Mouse (Mus musculus) urinary bladder, adult 18-20 months (tissue): ENCODE results near the gene Gm20422.
A peak's percentile ranks its signal among the peaks of the same experiment; 100 is the strongest.

Source experiments
- DNase-seq, 2 experiments: peaks; one replicate each; pipeline ENCODE4 v3.0.0; 2022; ENCODE audit warnings: low spot score in 2 of 2, mixed read lengths in 2 of 2

Gm20422 gene

GRCm38 (mm10) chr8:69774503-69775148 lies at the start of gene Gm20422:
TSS of gene Gm20422 (minus strand) at chr8:69774886.
- peak; percentile 82 to 86 for DNase-seq

GRCm38 (mm10) chr8:69822386-69823191 lies 47.9 kb upstream of the Gm20422 start, which contains the start of gene Lpar2:
TSS of gene Lpar2 (plus strand) at chr8:69822429.
- peak; percentile 59 to 63 for DNase-seq

- DNase-seq, result peak in 1 of 2 experiments; percentile 28
Measured at GRCm38 (mm10) chr8:69821971-69822385, 47.3 kb upstream of the Gm20422 start.

- DNase-seq, result no peak
Measured at GRCm38 (mm10) chr8:69820466-69820865, 45.8 kb upstream of the Gm20422 start.

GRCm38 (mm10) chr8:69815396-69815795 lies 40.7 kb upstream of the Gm20422 start:
- no peak for DNase-seq

- no peak for DNase-seq
Measured at GRCm38 (mm10) chr8:69814881-69815280, 40.2 kb upstream of the Gm20422 start.

GRCm38 (mm10) chr8:69809820-69810219 lies 35.1 kb upstream of the Gm20422 start:
- DNase-seq, result no peak

- no peak for DNase-seq
Measured at GRCm38 (mm10) chr8:69808864-69809403, 34.2 kb upstream of the Gm20422 start.

GRCm38 (mm10) chr8:69808094-69808863 lies 33.6 kb upstream of the Gm20422 start, which contains the start of gene Gmip:
TSS of gene Gmip (plus strand) at chr8:69808679.
- DNase-seq, result peak; percentile 74 to 81

- no peak for DNase-seq
Measured at GRCm38 (mm10) chr8:69807236-69807635, 32.5 kb upstream of the Gm20422 start.

- DNase-seq, result no peak
Measured at GRCm38 (mm10) chr8:69805491-69805890, 30.8 kb upstream of the Gm20422 start.

- DNase-seq, result no peak
Measured at GRCm38 (mm10) chr8:69805086-69805485, 30.4 kb upstream of the Gm20422 start.

- DNase-seq, result no peak
Measured at GRCm38 (mm10) chr8:69804537-69804936, 29.9 kb upstream of the Gm20422 start.

GRCm38 (mm10) chr8:69803366-69803765 lies 28.7 kb upstream of the Gm20422 start:
- DNase-seq, result no peak

- DNase-seq, result no peak
Measured at GRCm38 (mm10) chr8:69802216-69802615, 27.5 kb upstream of the Gm20422 start.

- DNase-seq, result no peak
Measured at GRCm38 (mm10) chr8:69801796-69802195, 27.1 kb upstream of the Gm20422 start.

- DNase-seq, result no peak
Measured at GRCm38 (mm10) chr8:69799946-69800345, 25.3 kb upstream of the Gm20422 start.

GRCm38 (mm10) chr8:69799261-69799660 lies 24.6 kb upstream of the Gm20422 start:
- no peak for DNase-seq

- DNase-seq, result no peak
Measured at GRCm38 (mm10) chr8:69797661-69798060, 23.0 kb upstream of the Gm20422 start.

GRCm38 (mm10) chr8:69796721-69797345 lies 22.1 kb upstream of the Gm20422 start:
- no peak for DNase-seq

- no peak for DNase-seq
Measured at GRCm38 (mm10) chr8:69794901-69795300, 20.2 kb upstream of the Gm20422 start.
